Mouse (Mus musculus): ENCODE measurements around the gene Txnrd2.

Gene Txnrd2

DNA sequence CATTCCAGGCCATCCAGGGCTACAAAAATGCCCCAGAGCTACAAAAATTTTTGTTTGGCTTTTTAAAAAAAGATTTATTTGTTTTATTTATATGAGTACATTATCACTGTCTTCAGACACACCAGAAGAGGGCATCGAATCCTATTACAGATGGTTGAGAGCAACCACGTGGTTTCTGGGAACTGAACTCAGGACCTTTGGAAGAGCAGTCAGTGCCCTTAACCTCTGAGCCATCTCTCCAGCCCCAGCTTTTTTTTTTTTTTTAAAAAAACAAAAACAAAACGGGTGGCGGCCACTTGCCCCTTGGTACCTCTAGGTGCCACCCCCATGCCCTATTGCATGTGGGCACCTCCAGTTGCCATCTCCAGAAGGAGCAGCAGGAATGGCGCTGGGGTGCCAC lies 8.7 kb upstream of the Txnrd2 start:
- DNase-seq (ENCODE audit: low spot score) = no peak

DNA sequence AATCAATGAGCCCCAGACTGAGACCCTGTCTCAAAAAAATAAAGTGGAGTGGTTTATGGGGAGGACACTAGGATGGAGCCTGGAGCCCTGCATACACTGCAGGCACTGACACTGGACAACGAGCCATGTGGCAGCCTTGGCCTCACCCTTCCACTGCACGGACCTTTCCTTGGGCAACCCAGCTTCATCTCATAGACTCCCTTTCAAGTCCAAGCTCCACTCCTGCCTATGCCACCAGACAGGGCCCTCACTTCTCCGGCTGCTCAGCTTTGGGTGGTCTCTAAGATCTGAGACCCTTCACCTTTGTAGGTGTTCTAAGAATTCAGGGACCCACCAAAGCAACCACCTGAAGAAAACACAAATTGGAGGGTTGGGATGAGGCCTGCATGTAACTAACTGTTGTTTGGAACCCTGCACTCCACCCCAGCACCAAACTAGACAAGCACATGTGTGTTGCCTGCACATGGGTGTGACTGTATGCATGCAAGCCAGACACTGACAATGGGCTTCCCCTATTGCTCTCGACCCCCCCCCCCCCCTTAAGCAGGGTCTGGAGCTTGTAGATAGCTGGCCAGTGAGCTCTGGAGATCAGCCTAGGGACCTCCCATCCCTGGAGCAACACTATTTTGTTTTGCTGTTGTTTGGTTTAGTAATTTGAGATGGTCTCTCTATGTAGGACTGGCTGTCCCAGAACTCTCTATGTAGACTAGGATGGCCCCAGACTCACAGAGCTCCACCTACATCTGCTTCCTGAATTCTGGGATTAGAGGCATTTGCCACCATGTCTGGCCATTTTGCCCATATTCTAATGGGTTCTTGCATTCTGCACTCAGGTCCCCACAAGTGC lies 7.2 kb upstream of the Txnrd2 start:
- no peak for DNase-seq (ENCODE audit: low spot score)

DNA sequence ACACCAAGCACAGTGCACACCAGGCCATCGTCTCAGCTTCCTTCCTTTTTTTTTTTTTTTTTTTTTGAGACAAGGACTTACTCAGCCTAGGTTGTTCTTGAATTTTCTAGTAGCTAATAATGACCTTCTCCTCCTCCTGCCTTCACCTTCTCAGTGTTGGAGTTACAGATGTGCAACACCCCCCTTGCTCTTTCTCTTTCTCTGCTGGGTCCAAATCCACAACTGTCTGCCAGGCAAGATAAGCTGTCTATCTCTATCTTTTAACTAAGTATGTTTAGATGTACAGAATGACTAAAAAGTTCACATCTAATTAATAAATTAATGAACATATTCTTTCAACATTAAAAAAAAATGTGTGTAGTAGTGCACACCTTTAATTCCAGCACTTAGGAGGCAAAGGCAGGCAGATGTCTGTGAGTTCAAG lies 6.6 kb upstream of the Txnrd2 start:
- DNase-seq (ENCODE audit: low spot score) = no peak

GRCm38 (mm10) chr16:18420571-18420970 lies 5.6 kb upstream of the Txnrd2 start:
- peak; percentile 49 for DNase-seq (ENCODE audit: low spot score)

DNA sequence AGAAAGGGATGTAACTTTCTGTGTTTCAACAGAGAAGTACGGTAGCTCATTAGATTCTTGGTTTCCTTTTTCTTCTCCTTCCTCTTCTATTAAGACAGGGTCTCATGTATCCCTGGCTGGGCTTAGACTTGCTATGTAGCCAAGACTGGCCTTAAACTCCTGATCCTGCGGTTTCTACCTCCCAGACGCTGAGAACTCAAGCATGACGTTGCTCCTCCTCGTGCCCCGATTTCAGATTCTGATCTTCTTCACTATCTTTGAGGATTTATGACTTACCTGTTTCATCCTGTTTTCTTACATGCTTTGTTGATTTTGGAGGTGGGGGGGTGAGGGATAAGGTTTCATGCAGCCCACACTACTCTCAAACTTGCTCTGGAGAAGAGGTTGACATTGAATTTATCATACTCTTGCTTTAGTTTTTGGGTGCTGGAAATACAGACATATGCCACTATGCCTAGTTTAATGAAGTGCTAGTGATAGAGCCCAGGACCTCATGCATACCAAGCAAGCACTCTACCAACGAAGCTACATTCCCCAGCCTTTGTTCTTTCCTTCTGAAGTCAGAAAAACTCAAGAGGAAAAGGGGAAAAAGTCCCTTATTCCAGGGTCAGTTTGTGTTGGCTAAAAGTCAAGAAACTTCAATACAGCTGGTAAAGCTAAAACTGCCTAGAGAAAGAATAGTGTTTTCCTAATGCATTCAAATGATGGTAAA lies 2.8 kb upstream of the Txnrd2 start:
- DNase-seq (ENCODE audit: low spot score) = no peak

DNA sequence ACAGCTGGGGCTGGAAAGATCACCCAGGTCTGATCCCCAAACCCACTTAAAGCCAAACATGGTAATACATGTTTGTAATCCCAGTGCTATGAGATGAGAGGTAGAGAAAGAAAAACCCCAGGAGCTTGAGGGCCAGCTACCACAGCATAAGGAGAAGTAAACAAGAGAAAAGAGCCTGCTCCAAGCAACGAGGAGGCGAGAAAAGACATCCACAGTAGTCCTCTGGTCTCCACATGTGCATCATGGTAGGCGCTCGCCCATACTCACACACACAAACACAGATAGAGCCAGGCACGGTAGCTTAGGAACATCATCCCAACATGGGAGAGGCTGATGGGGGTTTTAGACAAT lies 2.3 kb upstream of the Txnrd2 start:
- DNase-seq (ENCODE audit: low spot score) = no peak

DNA sequence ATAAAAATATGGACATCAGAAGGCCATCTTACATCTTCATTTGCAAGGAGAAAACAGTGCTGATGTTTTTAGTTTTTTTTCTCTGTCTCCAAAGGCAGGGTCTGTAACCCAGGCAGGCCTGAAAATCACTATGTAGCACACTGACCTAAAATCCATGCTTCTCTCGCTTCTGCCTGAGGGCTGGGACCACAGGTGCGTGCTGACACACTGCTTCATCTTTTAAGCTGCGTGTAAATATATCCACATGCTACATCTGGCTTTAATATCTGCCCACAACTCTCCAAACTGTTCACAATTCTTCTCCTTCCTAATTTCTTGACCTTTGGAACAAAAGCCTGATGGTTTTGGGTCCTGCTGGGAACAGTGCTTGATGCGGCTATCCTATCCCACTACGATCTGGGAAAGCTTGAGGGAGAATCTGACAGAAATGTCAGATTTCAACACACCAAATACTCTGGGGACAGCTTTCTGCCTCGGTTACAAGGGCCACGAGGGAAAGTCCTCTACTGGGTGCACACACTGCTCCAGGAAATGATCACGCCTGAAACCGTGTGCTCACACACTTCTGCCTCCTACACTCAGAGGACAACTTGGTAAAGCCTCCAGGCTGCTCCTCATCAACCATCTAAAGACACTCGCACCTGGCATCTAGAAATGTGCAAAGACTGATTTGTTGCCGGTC lies 1.7 kb upstream of the Txnrd2 start:
- no peak for DNase-seq (ENCODE audit: low spot score)

DNA sequence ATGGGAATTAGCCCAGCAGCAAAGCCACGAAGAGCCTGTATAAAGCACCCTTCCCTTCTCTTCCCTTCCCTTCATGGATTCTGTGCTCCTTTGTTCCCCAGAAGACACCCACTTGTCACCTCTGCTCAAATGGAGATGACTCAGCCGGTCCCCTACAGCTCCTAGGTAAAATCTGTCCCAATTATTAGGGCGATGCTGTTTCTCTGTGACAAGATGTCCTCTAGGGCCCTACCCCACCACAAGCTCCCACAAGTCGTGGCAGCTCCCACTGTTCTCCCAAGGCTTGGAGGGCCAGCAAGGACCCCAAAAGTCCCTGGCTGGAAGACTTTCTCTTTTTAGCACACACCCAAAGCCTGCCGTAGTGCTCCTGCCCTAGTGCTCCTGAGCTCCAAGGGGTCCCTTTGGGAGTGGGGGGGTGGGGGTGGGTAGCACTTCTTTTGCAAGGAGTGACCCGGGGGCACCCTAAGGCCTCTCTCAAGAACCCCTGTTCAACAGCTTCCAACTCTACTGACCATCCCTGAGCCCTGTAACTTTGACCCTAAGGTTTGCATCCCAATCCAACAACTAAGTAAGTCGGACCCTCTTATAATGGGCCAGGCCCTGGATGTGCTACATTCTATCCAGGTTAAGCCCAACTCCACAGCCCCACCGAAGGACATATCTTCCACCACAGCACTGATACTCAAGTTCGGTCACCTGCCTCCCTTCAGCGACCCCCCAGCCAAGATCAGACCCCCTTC lies 539 bp upstream of the Txnrd2 start:
- DNase-seq (ENCODE audit: low spot score) = no peak

DNA sequence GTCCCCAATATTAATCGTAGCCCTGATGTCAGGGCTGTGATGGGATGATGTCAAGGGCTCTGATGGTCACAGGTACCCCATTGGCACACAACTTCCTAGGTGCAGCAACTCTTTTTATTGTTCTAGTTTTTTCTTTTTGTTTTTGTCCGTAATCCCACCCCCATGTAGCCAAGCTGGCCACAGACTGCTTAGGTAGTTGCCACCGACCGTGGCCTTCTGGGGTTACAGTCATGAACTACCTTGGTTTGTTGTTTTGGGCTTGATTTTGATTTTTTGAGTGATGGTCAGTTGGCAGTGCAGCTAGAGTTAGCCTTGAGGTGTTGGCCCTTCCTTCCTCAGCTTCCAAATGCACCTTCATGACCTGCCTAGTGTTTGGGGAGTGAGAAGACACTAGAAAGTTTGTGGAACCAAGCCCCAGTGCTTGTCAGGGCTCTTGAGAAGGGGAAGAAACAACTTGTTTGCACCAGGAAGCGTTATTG lies 657 bp downstream of the Txnrd2 start, which contains the start of gene Comt:
Comt (minus strand) TSS at position 51 of the 479 bp plus-strand sequence.
- no peak for DNase-seq (ENCODE audit: low spot score)

- no peak for DNase-seq (ENCODE audit: low spot score)
Observed at GRCm38 (mm10) chr16:18428011-18428515, 1.9 kb downstream of the Txnrd2 start.

- DNase-seq (ENCODE audit: low spot score) = no peak
Observed at GRCm38 (mm10) chr16:18428516-18429042, 2.4 kb downstream of the Txnrd2 start.

- DNase-seq (ENCODE audit: low spot score) = no peak
Observed at GRCm38 (mm10) chr16:18429641-18430040, 3.5 kb downstream of the Txnrd2 start.

DNA sequence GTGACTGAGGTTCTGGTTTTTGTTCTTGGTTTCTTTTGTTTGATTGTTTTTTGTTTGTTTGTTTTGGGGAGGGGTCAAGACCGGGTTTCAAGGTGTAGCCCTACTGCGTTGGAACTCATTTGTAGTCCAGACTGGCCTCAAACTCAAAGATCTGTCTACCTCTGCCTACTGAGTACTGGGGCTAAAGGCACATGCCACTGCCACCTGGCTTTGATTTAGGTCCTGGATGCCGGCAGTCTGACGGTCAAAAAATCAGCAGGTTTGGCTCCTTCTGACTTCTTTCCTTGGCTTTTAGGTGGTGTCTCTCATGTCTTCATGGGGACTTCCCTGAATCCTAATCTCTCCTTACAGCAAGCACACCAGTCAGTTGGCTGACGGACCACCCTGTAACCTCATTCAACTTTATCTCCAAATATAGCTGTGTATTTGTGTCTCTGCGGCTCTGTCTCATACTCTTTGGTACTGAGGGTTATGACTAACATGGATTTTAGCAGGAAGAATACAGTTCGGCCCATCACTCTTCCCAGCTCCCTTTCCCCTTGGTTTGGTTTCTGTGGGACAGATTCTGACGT lies 4.5 kb downstream of the Txnrd2 start:
- DNase-seq (ENCODE audit: low spot score) = no peak

- no peak for DNase-seq (ENCODE audit: low spot score)
Observed at GRCm38 (mm10) chr16:18433341-18433920, 7.2 kb downstream of the Txnrd2 start.

- no peak for DNase-seq (ENCODE audit: low spot score)
Observed at GRCm38 (mm10) chr16:18436128-18436527, 9.9 kb downstream of the Txnrd2 start.

GRCm38 (mm10) chr16:18443385-18443841 lies 17.2 kb downstream of the Txnrd2 start:
- DNase-seq (ENCODE audit: low spot score) = peak; percentile 74

- DNase-seq (ENCODE audit: low spot score) = no peak
Observed at GRCm38 (mm10) chr16:18447243-18447642, 21.1 kb downstream of the Txnrd2 start.

GRCm38 (mm10) chr16:18448104-18448503 lies 21.9 kb downstream of the Txnrd2 start:
- DNase-seq (ENCODE audit: low spot score) = no peak

- no peak for DNase-seq (ENCODE audit: low spot score)
Observed at GRCm38 (mm10) chr16:18449005-18449404, 22.8 kb downstream of the Txnrd2 start.

DNA sequence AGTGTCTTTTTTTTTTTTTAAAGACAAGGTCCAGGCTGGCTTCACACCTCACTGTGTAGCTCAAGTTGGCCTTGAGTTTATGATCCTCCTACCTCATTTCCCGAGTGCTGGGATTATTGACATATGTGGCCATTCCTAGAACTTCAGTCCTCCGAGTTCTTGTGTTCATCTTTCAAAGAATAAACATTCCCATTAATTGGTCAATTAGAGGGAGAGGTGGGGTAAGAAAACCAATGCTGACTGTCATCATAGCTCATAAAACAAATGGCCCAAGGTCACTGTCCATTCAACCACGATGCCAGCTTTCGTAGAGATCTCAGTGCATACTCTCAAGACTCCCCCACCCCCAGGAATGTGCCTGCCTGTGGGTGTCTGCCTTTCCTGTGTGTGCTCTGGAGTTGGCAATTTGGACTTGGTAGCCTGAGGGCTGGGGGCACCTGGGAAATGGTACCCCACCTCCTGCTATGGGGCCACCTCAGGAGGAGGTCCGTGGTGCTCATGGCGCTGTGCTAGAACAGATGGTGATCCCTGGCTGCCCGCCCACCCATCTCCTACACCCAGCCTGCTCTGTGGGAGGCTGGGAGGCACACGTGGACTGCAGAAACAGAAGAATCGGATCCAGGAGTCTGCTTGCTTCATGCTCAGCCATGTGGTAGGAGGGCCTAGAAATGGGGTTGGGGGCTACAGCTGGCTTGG lies 25.4 kb downstream of the Txnrd2 start:
- no peak for DNase-seq (ENCODE audit: low spot score)
